Mouse (Mus musculus) forebrain, embryonic 14.5 days (tissue): Measurements from ENCODE around the gene Bach1. TPM values are rescaled to one million over a fixed set of nuclear protein-coding genes. Genes with fewer than 3 reads are reported as not detected.

Experiments
- ATAC-seq: fragments of 200-750 bp; cut with Nextera tagmentation; 2 replicates; pipeline ENCODE4 v1.8.0; 2017; ENCODE audit warnings: mild to moderate bottlenecking, moderate library complexity
- DNase-seq: peaks from one replicate; pipeline ENCODE4 v3.0.0-alpha.2; 2015; ENCODE audit warnings: low spot score
- H3K27ac ChIP-seq: fragments of 300-500 bp; sonication (generic); 2 replicates; pipeline ENCODE4 v1.5.1; 2014; ENCODE audit warnings: low read depth, mild to moderate bottlenecking, control low read depth, low read length, moderate library complexity
- H3K27me3 ChIP-seq: fragments of 300-500 bp; sonication (generic); replicated peaks from 2 replicates; pipeline ENCODE4 v1.6.1; 2014; ENCODE audit warnings: low read length, control low read depth, mixed read lengths; ENCODE audit not compliant: control insufficient read depth, insufficient read depth
- H3K36me3 ChIP-seq: fragments of 300-500 bp; sonication (generic); 2 replicates; pipeline ENCODE4 v1.6.1; 2014; ENCODE audit warnings: low read length, control low read depth; ENCODE audit not compliant: control insufficient read depth, insufficient read depth
- H3K4me1 ChIP-seq: fragments of 300-500 bp; sonication (generic); 2 replicates; pipeline ENCODE4 v1.6.1; 2014; ENCODE audit warnings: antibody characterized with exemption, low read length, control low read depth; ENCODE audit not compliant: control insufficient read depth, insufficient read depth
- H3K4me2 ChIP-seq: fragments of 300-500 bp; sonication (generic); 2 replicates; pipeline ENCODE4 v1.6.1; 2014; ENCODE audit warnings: mild to moderate bottlenecking, control low read depth, low read length
- H3K4me3 ChIP-seq: fragments of 300-500 bp; sonication (generic); 2 replicates; pipeline ENCODE4 v1.5.1; 2014; ENCODE audit warnings: low read depth, low read length, control low read depth
- H3K9ac ChIP-seq: fragments of 300-500 bp; sonication (generic); 2 replicates; pipeline ENCODE4 v1.6.1; 2014; ENCODE audit warnings: mild to moderate bottlenecking, low read length, control low read depth, moderate library complexity
- H3K9me3 ChIP-seq: fragments of 300-500 bp; sonication (generic); replicated peaks from 2 replicates; pipeline ENCODE4 v1.6.1; 2016; ENCODE audit warnings: low read length, control low read depth, mixed read lengths; ENCODE audit not compliant: control insufficient read depth
- WGBS: fragments of 180-500 bp; shearing (Covaris S2); extraction: QIAGEN DNeasy Blood & Tissue Kit; methylation state at CpG from one replicate; pipeline ENCODE4 v1.1.7; 2014; 5-methylcytosine and 5-hydroxymethylcytosine counted together
- polyA plus RNA-seq: library from polyadenylated mRNA; unstranded; fragments of >200 nt; fragmentation: Nextera tagmentation; extraction: Ambion mirVana; gene quantifications from 2 replicates; pipeline ENCODE4 v1.2.1, GENCODE M21; 2014

Gene Bach1
- polyA plus RNA-seq, 1 experiment from 2014 or later: 17.2 TPM

GRCm38 (mm10) chr16:87771926-87772325 lies 73.2 kb downstream of the Bach1 start:
- Histone ChIP-seq H3K9me3 (no peaks in the 10 kb centered on the region), H3K9ac (no peak overlapping the region), H3K27me3 (no peaks in the 10 kb centered on the region), H3K4me3 (no peak overlapping the region), H3K36me3 (no peaks in the 10 kb centered on the region), H3K4me2 (no peak overlapping the region), H3K4me1 (no peaks in the 10 kb centered on the region), H3K27ac (no peak overlapping the region)
- no peak for ATAC-seq
- 77% methylated on average over 4 of the region's 4 CpGs for WGBS
- no peak for DNase-seq

DNA sequence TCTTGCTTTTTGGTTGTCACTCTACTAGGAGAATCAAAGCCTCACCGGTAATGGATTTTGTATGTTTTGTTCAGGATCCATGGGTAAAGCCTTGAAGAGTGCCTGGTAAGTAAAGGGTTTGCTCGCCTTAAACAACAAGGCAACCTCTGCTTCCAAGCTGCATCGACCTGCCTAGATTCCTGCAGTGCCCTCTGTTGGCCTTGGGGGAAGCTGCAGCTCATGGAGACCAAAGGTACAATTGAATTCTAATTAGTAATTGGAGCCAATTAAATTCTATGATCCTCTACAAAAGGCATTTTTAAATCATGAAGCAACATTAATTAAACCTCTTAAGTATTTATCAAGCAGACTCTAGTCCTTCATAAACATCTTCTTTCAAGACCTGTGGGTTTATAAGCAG lies 75.7 kb downstream of the Bach1 start:
- WGBS: 61% methylated on average over 3 of the region's 3 CpGs
- no peak for ATAC-seq
- peak; percentile 24 for DNase-seq
- Histone ChIP-seq H3K27ac (no peak overlapping the region), H3K9ac (no peak overlapping the region), H3K4me2 (no peak overlapping the region), H3K9me3 (no peaks in the 10 kb centered on the region), H3K4me1 (no peaks in the 10 kb centered on the region), H3K36me3 (no peaks in the 10 kb centered on the region), H3K4me3 (no peak overlapping the region), H3K27me3 (no peaks in the 10 kb centered on the region)

DNA sequence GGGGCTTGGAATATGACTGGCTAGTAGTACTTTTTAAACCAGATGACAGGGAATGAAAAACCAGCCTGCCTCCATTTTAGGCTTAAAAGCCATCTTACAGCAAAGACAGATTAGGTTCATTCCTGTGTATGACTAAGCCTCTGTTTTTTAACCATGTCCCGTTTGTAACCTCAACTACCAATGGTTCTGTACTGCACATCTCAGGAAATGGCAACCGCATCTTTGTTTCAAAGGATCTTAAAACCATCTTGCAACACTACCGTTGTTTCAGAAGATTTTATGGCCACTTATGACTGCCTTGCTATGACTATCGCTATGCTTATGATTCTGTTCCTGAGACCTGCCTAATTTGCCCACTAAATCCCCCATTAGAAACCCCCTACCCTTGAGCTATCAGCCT lies 78.6 kb downstream of the Bach1 start:
- ATAC-seq: no peak
- WGBS: 85% methylated on average over 4 of the region's 4 CpGs

GRCm38 (mm10) chr16:87781637-87782036 lies 82.9 kb downstream of the Bach1 start:
- Histone ChIP-seq H3K27ac (no peak overlapping the region), H3K9me3 (no peaks in the 10 kb centered on the region), H3K4me2 (no peak overlapping the region), H3K4me3 (no peak overlapping the region), H3K36me3 (no peaks in the 10 kb centered on the region), H3K4me1 (no peaks in the 10 kb centered on the region), H3K9ac (no peak overlapping the region), H3K27me3 (no peaks in the 10 kb centered on the region)
- DNase-seq (no peak), ATAC-seq (no peak)
- 88% methylated on average over 7 of the region's 7 CpGs for WGBS

More for the DNA sequence above, 78.6 kb downstream of the Bach1 start:
- Histone ChIP-seq H3K4me2 (no peak overlapping the region), H3K27ac (no peak overlapping the region), H3K36me3 (no peaks in the 10 kb centered on the region), H3K9me3 (no peaks in the 10 kb centered on the region), H3K9ac (no peak overlapping the region), H3K4me1 (no peaks in the 10 kb centered on the region), H3K4me3 (no peak overlapping the region), H3K27me3 (no peaks in the 10 kb centered on the region)
- DNase-seq: no peak

Other genes starting within 250 kb of the Bach1 start
- gene Usp16, start 244.2 kb upstream of the Bach1 start, polyA plus RNA-seq: 46.7 and 48.9 TPM in 2 replicates
- gene Cct8, start 203.1 kb upstream of the Bach1 start, polyA plus RNA-seq: 504 and 543 TPM in 2 replicates
- not detected in 2 replicates for gene Map3k7cl, start 145.6 kb upstream of the Bach1 start, polyA plus RNA-seq